Mouse (Mus musculus) layer of hippocampus, adult 9-11 months (tissue): ENCODE results near the gene Bcas3.

Source experiments
- DNase-seq: peaks from one replicate; pipeline ENCODE4 v3.0.0; 2022

Bcas3 gene

DNA sequence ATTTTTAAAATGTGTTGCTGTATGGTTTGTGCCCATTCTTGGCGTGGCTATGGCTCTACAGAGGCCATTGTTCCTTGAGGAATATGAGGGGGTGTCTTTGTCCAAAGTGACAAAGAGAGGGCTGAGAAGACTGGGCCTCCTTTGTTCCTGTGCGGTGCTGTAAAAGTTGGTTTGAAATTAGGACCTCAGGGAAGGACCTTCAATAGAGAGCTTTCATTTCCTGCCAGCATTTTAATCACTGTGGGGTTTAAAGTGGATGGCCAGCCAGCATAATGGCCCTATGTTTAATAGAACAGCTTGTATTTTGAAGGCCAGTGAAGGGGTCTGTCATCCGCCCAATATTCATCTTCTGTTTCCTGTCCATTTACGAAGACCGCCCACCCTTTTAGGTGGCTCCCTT is 325.7 kb downstream of the Bcas3 start:
- peak; percentile 42 for DNase-seq

DNA sequence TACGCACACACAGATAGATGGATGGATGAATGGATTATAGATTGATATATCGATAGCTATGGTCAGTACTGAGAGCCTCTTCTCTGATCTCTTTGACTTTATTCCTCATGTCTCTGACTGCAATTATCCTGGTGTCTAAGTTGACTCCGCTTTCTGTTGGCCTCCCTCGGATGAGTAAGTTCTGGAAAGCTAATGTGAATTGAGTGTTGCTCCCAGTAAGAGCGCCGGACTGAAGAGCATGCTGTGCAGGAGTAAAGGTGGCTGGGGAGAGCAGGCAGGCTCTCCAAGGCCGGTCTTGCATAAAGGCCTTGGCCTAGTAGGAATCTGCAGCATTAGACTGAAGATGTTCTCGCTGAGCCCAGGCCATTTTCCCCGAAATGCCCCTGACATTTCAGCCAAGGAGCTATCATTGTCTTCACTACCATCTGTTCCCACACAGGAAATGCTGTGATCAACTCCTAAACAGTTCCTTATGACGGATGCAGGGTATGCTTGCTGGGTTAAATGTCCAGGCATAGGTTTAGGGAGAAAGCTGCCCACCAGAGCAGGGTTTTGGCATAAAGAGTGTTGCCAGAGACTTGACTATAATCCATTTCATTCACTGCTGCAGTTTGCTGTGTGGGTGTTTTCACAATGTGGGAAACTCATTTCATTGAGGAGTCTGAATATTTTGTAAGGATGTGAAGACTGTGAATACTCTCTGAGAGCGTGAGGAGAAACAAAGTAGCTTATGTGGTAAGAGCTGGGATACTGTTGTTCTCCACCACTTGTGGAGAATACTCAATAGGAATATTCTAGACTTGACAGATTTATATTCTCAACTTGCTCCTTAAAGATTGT is 328.8 kb downstream of the Bcas3 start:
- DNase-seq, result no peak

DNA sequence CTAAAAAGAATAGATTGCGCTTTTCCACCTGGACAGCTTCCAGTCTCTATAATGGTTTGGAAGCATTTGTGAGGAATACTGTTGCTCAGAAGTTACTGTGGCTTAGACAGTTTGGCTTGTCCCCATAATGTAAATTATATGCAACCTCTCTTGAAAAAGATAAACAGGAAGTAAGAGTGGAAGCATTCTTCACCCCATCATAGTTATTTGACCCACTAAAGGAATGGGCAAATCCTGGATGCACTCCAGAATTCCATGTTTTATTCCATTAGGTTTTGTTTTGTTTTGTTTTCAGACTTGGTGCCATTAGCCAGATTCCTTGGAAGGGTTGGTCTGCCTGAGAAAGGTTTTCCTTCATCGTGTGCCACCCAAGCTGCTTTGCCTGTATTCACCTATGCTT is 332.0 kb downstream of the Bcas3 start:
- DNase-seq, result no peak

DNA sequence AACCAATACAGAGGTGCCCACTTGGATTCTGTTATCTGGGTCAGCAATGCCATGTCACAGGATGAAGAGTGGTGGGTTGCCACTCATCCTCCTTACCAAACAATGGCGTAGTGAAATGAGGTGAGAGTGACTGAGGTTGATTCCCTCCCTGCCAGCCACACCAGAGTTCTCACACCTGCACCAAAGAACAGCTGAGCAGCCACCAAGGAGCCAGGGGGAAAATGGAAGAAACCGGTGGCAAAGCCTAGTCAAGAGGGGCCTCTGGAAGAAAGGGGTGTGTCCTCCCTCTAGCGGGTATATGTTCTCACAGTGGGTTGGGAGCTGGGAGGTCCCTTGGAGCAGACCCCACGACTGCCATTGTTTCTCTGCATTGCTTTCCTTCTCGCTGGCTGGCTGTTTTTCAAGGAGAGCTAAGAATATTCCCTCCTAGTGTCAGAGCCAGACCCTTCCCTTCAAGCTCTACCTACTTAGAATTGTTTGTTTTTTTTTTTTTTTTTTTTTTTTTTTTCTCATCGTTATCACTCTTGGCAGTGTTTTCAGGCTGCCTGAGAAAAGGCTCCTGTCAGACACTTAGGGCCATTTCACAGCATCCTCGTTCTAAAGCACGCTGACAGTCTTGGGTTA is 335.0 kb downstream of the Bcas3 start:
- no peak for DNase-seq

DNA sequence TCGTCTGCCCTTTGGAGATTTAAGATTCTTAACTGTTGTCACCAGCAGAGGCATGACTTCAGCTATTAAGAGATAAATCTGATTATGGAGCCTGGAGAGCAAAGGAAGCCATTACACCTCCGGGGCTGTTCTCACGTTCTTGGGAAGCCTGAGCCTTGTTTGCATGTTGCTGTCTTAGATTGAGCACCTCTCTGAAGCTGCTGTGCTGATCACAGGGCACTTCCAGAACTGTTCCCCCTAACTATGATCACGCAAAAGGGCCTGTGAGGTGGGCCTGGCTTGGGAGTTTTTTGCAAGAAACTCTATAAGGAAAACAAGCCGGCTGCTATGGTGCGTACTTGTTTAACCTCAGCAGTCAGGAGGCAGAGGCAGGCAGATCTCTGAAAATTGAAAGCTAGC is 335.5 kb downstream of the Bcas3 start:
- DNase-seq, result no peak

DNA sequence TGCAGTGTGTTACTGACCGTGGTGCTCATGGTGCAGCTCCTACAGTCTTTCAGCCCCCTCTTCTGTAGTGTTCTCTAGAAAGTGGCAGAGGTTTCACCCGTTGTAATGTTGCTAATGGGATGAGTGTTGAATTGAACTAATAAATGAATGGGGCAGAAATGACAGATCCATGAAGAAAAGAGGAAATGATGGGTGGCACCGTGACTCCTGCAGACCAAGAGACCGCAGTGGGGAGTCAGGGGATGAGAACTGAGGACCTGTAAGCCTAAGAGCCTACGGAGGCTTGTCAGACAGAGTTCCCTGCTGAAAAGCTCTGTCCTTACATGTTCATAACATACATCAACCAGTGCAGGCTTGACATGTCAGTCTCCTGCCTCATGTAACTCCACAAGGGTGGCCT is 336.3 kb downstream of the Bcas3 start:
- DNase-seq, result no peak

DNA sequence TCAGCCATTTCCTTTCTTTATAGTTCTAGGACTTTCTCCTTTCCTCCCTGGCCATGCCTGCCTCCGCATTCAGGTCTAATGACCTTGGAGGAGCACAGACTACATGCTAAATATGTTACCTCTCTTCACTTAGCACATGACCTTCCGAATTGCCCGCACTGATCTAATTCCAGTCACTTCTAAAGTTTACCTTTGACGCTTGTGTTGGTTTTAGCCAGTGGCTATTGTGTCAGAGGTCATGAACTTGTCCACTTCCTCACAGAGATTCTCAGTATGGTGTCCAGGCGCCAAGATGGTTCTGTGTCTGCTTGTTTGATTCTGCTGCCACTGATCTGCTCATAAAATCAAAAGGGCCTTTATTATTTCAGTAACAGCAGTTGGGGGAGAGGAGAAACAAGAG is 338.3 kb downstream of the Bcas3 start:
- no peak for DNase-seq

DNA sequence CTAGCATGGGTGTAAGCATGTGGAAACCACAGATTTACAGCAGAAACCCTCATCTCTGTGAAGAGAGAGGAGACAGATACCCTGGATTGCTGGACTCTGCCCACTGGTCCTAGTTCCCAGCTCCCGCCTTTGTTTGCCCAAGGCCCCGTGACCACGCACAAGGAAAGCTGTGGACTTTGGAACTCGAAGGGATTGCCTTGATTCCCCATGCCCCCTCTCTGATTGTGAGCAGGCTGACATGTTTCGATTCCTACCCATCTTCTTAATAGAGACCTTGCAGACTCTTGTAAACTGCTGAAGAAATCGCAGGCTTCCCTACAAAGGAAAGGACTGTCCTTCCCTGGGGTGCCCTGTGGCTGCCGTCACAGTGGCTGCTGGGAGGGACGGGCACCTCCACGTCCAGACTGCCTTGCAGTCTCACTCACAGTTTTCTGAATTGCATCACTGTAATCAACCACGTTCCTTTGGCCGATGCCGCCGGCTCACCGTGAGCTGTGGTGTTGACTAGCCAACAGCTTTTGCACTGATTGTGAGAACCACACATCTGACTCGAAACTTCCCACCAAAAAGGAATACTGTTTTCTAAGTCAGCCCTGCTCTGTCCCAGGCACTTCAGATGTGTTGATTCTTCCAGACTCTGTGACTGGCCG is 342.8 kb downstream of the Bcas3 start:
- DNase-seq, result no peak

DNA sequence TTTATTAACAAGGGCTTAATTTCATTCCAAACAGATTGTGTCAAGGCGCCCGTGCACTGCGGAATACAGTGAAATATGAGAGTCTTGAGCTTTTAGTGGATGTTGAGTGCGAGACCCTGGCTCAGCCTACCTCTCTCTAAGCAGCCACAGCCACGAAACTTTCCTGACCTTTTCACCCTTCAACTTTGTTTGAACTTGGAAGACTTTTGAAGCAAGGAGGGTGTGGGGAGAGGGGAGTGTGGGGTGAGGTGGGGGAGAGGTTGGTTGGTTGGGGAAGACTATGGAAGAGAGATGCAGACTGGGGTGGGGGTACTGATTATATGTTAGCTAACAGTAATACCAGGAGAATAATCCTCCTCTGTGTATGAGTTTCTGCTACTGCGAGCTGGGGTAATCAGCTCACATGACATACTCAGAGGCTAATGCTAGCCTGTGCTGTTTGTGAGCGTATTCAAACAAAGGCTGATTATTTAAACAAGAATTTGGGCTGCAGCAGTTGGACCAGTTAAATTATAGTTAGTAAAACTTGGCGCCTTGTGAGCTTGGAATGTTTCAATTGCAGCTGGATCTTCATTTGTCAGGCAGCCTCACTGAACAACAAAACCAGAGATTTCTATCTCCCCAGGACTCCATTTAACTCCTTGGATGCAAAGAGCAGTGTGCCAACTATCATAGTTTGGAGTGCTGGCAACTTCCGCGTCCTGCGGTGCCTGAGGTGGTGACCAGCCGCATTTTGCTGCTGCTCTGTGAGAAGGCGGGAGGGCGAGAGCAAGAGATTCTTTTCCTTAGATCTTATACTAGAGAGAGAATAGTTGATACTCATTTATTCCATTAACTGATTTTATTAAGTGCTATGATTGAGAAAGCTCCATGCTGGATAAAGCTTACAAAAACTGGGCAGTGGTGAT is 343.8 kb downstream of the Bcas3 start:
- DNase-seq, result no peak

DNA sequence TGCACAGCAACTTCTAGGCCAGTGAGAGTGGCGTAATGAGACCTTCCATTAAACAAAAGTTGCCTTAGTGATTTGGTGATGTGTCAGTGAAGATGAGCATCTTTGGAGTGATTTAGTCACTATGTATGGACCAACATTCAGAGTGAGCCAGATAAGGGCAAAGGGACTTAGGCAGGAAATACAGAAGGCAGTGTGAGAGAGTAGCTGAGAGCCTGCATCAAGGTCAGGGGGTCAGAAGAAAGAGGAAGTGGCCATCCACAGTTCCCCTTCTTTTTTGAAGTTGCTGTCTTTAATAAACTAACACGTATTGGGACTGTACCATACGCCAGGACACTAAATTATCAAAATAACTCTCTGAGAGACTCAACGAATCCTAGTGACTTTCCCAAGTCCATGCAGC is 344.5 kb downstream of the Bcas3 start:
- no peak for DNase-seq

DNA sequence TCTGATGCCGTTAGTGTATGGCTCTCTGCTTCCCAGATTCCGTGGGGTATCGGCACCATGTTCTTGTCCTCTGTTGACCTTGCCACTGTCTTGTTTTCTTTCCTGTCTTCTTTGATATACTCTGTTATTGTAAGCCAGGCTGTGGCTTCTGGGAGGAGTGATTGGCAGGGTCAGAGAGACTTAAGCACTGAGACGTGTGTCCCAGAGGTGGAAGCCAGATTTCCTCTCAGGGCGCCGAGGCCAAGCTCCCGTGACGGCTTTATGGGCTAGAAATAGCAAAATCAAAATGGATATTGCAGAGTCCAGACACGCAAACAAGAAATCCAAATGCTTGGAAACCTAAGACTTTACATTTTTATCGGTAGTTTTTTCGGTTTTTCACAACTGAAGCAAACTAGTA is 345.3 kb downstream of the Bcas3 start:
- DNase-seq, result no peak

DNA sequence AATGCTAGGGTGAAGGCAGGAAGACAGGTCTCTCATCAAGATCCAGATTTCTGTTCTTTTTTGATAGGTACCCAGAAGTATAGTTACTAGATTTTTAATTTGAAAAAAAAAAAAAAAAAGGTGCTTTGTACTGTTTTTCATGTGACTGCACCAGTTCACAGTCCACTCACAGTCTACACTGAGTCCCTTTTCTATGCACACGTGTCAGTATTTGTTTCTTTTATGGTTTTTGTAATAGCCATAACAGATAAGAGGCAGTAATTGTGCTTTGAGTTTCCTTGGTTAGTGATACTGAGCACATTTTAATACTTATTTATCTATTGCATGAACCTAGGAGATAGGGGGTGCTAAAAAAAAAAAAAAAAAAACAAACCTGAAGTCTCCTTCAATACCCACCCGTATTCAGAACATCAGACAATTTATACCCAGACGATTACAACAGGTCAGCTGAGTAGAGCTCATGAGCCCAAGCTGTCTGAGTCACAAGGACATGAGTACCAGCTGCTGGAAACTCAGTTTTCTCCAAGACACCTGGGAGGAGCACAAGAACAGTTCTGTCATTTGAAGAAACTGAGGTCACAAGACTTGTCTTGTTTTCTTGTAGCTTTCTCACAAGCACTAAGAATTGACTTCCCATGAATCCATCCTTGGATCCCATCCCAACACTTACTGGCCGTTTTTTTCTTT is 351.2 kb downstream of the Bcas3 start:
- DNase-seq, result no peak

DNA sequence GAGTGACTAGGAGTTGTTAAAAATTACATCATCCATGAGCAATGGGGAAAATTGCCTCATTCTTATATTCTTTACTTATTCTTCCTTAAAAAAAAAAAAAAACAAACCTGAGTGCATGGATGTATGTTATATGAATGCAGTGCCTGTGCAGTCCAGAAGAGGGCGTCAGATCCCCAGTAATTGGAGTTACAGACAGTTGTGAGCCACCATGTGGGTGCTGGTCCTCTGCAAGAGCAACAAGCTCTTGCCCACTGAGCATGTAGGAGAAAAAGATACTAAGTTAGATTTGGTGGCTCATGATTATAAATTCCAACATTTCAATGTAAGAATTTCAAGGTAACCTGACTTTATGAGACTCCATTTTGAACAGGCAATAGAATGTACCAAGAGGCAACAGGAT is 353.7 kb downstream of the Bcas3 start:
- DNase-seq, result no peak

DNA sequence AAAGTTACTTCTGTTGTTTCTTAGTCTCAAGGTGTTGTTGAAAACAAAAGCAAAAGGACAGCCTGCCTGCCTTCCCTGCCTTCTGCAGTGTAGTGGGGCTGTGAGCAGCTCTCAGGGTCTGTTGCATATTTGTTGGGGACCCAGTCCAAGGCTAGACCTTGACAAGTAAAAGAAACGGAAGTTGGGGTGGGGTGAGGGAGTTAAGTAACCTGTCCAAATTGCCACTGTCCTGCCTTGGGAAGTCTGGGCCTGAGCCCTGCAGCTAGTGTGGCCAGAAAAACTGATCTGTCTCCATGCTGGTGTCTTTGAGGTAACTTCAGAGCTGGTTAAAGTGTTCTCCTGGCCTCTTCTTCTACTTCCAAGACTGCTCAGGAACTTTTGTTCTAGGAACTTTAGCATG is 354.5 kb downstream of the Bcas3 start:
- no peak for DNase-seq

DNA sequence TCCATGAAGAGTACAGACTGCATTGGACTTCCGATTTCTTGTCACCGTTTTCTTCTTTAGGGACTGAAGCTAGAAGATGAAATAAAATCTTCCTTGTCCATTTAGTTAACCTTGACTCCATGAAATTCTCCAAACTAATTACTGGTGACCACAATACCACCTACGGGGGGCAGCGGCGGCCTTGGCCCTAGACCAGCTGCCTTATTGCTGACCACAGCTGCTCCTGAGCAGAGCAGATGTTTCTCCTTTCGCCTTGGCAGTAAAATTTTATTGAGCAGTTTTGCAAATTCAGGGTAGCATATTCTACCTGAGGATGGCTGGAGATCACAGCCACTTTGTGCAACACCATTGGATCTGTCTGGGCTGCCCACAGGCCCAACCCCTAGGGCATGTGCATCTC is 356.2 kb downstream of the Bcas3 start:
- no peak for DNase-seq

DNA sequence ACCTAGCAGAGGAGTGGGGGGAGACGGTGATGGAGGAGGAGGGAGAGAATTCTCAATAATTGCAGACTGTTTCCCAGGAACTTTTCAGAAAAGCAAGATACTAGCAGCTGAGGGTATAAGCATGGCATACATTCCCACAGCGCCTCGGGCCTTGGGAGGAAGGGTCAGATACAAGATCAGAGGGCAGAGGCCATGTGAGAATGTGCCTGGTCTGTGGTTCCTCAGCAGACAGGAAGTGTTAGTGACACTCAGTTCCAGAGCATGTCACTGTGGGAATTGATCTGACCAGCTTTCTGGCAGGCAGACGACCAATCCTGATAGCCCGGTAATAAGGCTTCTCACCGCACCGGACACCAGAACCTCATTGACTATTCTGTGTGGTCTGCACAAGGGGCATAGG is 357.2 kb downstream of the Bcas3 start:
- DNase-seq, result no peak

DNA sequence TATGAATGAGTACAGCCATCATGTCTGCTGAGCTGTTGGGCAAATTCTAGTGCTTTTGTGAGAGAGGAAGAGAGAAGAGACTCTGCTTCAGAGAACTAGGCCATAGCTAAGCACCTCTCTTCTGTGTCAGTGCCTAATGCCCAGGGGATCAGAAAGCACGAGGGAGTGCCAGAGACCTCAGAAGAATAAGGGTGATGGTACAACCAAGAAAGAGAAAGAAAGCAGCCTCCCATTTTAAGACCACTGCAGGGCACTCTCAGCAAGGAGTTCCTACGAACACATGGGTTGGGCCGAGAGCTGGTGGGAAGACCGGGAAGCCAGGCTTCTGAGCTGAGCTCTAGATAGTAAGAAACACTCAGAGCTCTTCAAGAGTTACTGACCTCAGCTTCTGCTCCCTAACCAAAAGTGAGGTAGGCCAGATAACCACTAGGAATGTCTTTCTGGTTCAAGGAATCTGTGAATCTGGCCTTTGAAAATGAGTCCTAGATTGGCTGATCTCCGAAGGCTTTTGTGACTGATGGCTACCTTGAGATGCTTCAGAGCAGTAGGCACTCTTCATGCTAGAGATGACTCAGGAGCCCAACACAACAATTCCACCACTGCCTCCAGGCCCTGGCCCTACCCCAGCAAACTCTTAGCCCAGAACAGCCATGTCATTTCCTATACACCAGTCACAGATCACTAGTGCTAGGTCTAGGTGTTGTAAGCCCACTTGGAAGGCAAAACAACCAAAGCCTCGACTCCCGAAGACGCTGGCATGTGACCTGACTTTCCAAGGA is 359.2 kb downstream of the Bcas3 start:
- no peak for DNase-seq

DNA sequence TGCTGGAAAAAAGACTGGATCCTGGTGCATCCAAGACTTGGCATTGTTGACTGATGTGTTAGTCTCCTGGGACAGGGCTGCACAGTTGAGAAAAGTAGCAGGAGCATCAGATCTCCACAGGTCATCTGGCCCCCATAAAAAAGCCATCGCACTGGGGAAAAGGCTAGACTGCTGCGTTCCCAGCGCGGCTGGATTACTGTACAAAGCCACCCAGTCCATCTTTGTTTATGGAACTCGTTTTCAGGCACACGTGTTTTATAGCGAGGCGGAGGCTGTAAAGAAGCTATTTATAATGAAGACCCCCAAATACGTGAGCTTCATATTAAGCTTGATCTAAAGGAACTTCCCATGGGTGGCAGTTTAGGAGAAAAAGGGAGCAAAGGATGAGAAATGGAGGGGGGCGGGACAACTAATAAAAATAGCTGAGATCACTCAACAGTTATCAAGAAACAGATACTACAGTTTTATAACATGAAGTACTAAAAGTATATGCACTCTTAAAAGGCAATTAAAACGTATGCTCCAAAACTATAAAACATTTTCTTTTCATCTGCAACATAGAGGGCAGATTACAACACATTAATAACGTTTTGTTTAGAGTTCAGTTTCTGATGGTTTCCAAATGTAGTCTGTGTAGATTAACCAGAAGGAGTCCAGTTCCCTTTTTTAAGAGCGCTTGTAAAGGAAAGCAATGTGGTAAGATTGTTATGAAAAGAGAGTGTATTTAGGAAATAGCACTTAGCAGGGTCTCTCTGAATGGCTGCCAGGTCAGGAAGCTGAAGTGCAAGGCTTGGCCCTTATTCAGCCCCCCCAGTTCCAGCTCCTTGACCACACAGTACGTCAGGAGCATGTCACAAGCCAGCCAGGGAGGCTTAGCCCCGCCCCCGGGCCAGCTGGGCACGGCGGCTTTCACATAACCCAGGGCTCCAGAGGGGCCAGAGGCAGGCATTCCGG is 360.2 kb downstream of the Bcas3 start:
- DNase-seq, result peak; percentile 69

DNA sequence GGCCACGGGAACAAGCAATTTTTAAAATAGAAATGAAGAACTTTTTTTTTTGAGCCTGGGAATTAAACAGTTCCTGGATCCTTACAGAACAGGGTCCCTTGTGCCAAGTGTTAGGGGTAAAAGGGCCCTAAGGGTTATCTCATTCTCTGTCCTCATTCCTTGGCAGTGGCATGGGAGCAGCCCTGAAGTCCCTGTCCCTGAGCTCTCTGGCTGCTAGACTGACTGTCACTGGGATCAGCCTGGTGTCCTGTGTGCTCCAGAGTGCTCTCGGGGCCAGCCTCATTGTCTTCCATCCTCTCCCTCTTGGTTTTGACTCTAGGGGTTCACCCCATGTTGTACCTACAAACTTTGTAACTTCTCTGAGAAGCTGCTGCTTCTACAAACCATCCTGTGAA is 360.8 kb downstream of the Bcas3 start:
- DNase-seq, result no peak

DNA sequence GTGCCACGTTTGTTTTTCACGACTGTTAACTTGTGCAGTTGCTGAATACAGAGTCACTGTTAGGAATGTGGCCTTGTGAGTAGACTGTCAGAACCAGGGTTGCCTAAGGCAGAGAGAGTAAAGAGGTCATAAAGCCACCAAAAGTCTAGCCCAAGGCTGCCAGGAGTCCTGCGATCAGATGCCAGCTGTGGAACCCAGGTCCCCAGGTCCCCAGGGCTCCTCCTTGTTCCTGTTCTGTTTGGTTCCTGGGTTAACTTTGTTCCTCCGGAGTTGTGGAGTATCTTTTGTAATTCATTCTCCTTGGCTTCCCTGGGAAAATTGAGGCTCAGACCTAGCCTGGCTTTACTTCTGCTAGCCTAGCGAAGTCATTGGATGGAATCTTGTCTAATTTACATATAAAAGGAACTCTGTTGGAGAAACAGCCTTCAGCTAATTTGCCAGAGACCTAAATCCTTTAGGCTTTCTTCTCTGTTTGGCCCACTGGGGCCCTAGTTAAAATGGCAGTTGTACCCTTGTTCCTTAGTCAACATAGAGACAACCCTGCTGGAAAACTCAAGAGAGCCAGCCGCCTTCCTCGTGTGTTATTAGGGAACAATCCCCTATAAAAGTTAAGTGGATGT is 361.5 kb downstream of the Bcas3 start:
- no peak for DNase-seq
